Mouse (Mus musculus) liver, embryonic 16.5 days (tissue): ENCODE measurements around the gene Olfr305. TPM values are rescaled to one million over a fixed set of nuclear protein-coding genes. Genes with fewer than 3 reads are reported as not detected.

Experiments
- ATAC-seq: fragments of 200-750 bp; cut with Nextera tagmentation; 2 replicates; pipeline ENCODE4 v1.8.0; 2017; ENCODE audit warnings: low read depth, mild to moderate bottlenecking, moderate number of reproducible peaks, moderate library complexity
- H3K27ac ChIP-seq: fragments of 300-500 bp; sonication (generic); 2 replicates; pipeline ENCODE4 v1.5.1; 2014; ENCODE audit warnings: mild to moderate bottlenecking, low read length
- H3K27me3 ChIP-seq: fragments of 300-500 bp; sonication (generic); 2 replicates; pipeline ENCODE4 v1.6.1; 2014; ENCODE audit warnings: low read depth, low read length, mixed read lengths; ENCODE audit not compliant: control insufficient read depth, insufficient read depth
- H3K36me3 ChIP-seq: fragments of 300-500 bp; sonication (generic); 2 replicates; pipeline ENCODE4 v1.6.1; 2014; ENCODE audit warnings: mild to moderate bottlenecking; ENCODE audit not compliant: control insufficient read depth, insufficient read depth
- H3K4me1 ChIP-seq: fragments of 300-500 bp; sonication (generic); 2 replicates; pipeline ENCODE4 v1.6.1; 2014; ENCODE audit warnings: low read depth, low read length, mixed read lengths; ENCODE audit not compliant: control insufficient read depth
- H3K4me2 ChIP-seq: fragments of 300-500 bp; sonication (generic); 2 replicates; pipeline ENCODE4 v1.6.1; 2014; ENCODE audit warnings: low read depth, low read length, mixed read lengths
- H3K4me3 ChIP-seq: fragments of 300-500 bp; sonication (generic); 2 replicates; pipeline ENCODE4 v1.5.1; 2014; ENCODE audit warnings: low read depth, mild to moderate bottlenecking, low read length
- H3K9ac ChIP-seq: fragments of 300-500 bp; sonication (generic); 2 replicates; pipeline ENCODE4 v1.6.1; 2014; ENCODE audit warnings: low read depth, low read length
- H3K9me3 ChIP-seq: fragments of 300-500 bp; sonication (generic); replicated peaks from 2 replicates; pipeline ENCODE4 v1.6.1; 2016; ENCODE audit warnings: low read length; ENCODE audit not compliant: control insufficient read depth
- WGBS: fragments of 180-500 bp; shearing (Covaris S2); extraction: QIAGEN DNeasy Blood & Tissue Kit; methylation state at CpG from one replicate; pipeline ENCODE4 v1.1.7; 2014; ENCODE audit not compliant: insufficient replicate concordance; 5-methylcytosine and 5-hydroxymethylcytosine counted together
- polyA plus RNA-seq: library from polyadenylated mRNA; unstranded; fragments of >200 nt; fragmentation: Nextera tagmentation; extraction: Ambion mirVana; gene quantifications from 2 replicates; pipeline ENCODE4 v1.2.1, GENCODE M21; 2015

The Olfr305 gene
- polyA plus RNA-seq, 1 experiment from 2014 or later: not detected

DNA sequence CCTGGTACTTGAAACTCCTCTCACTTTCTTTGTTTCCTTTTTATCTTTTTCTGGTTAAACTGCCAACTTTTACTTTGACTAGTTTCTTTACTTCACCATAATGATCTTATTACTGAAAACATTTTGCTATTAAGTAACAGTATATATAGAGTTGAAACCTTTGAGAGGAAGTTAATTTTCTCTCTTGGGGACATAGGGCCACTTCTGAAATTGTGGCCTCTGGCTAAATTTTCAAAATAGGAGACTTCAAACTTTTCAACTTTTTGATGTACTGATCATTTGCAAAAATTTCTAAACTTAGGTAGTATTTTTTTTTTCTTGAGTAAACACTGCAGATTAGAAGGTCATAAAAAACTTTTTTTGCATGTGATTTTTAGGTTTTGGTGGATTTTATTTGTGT is 41.2 kb downstream of the Olfr305 start, which contains the start of gene Olfr308:
Gene Olfr308, minus strand, starts transcription at position 101 of the 400 bp plus-strand sequence.
- no peak within 1 kb of the TSS for H3K9ac ChIP-seq
- no peak within 1 kb of the TSS for H3K4me2 ChIP-seq
- no peak within 1 kb of the TSS for H3K27ac ChIP-seq
- H3K4me3 ChIP-seq: no peak within 1 kb of the TSS
- H3K27me3 ChIP-seq: no peaks in the 10 kb centered on the region
- ATAC-seq: no peak
- H3K4me1 ChIP-seq: no peaks in the 10 kb centered on the region
- H3K36me3 ChIP-seq: no peaks in the 10 kb centered on the region
- no peaks in the 10 kb centered on the region for H3K9me3 ChIP-seq

DNA sequence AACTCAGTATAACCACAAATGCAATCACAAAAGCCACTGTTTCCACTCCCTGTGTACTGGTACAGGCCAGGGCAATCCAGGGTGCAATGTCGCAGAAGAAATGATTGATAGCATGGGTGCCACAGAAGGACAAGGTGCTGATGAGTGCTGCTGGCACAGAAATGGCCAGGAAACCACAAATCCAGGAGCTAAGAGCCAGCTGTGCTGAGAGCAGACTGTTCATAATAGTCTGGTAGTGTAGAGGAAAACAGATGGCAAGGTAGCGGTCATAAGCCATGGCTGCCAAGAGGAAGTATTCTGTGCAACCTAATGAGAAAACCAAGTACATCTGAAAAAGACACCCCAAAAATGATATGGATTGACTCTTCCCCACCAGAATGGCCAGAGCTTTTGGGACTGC is 45.4 kb downstream of the Olfr305 start:
- H3K4me2 ChIP-seq: no peak overlapping the region
- no peaks in the 10 kb centered on the region for H3K36me3 ChIP-seq
- no peaks in the 10 kb centered on the region for H3K9me3 ChIP-seq
- no peak overlapping the region for H3K27ac ChIP-seq
- H3K9ac ChIP-seq: no peak overlapping the region
- ATAC-seq: no peak
- no peaks in the 10 kb centered on the region for H3K4me1 ChIP-seq
- no peaks in the 10 kb centered on the region for H3K27me3 ChIP-seq
- WGBS: 75% methylated on average over 2 of the region's 2 CpGs
- no peak overlapping the region for H3K4me3 ChIP-seq

DNA sequence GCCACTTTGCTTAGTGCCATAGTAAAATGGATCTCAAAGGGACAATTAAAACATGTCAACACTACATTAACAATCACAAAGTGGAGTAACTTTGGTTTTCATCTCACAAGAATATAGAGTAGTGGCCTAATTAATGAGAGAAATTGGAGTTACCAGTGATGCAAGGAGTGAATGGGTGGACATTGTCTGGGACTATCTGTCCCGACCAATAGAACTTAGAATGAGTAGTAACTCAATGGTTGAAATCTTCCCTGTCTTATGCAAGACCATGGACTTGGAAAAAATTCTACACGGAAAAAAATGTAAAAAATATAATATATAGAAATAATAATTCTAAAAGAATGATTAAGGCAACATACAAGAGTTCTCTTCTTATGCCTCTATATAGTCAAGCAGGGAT is 53.1 kb downstream of the Olfr305 start, which contains the start of gene Olfr309:
Gene Olfr309, minus strand, starts transcription at position 101 of the 400 bp plus-strand sequence.
- no peaks in the 10 kb centered on the region for H3K36me3 ChIP-seq
- no peaks in the 10 kb centered on the region for H3K4me1 ChIP-seq
- no peak within 1 kb of the TSS for H3K4me2 ChIP-seq
- H3K4me3 ChIP-seq: no peak within 1 kb of the TSS
- H3K27me3 ChIP-seq: no peaks in the 10 kb centered on the region
- H3K9ac ChIP-seq: no peak within 1 kb of the TSS
- 36% methylated on average over 2 of the region's 2 CpGs for WGBS
- no peak for ATAC-seq
- no peaks in the 10 kb centered on the region for H3K9me3 ChIP-seq
- H3K27ac ChIP-seq: no peak within 1 kb of the TSS

Other genes starting within 250 kb of the Olfr305 start
- gene Vmn2r75, start 195.2 kb downstream of the Olfr305 start, polyA plus RNA-seq: not detected in 2 replicates
- not detected in 2 replicates for gene Vmn2r76, start 120.6 kb downstream of the Olfr305 start, polyA plus RNA-seq
- gene Olfr310, start 89.8 kb downstream of the Olfr305 start, polyA plus RNA-seq: not detected in 2 replicates
- gene Olfr309, start 53.2 kb downstream of the Olfr305 start, polyA plus RNA-seq: not detected in 2 replicates
- not detected in 2 replicates for gene Olfr308, start 41.3 kb downstream of the Olfr305 start, polyA plus RNA-seq
- gene Olfr307, start 29.3 kb downstream of the Olfr305 start, polyA plus RNA-seq: not detected in 2 replicates
- not detected in 2 replicates for gene Olfr304, start 19.7 kb upstream of the Olfr305 start, polyA plus RNA-seq
- gene Olfr303, start 30.9 kb upstream of the Olfr305 start, polyA plus RNA-seq: not detected in 2 replicates
- gene Olfr301, start 36.9 kb upstream of the Olfr305 start, polyA plus RNA-seq: not detected in 2 replicates
- gene Olfr299, start 93.0 kb upstream of the Olfr305 start, polyA plus RNA-seq: not detected in 2 replicates
- not detected in 2 replicates for gene Olfr298, start 125.6 kb upstream of the Olfr305 start, polyA plus RNA-seq
- gene Olfr297, start 153.0 kb upstream of the Olfr305 start, polyA plus RNA-seq: not detected in 2 replicates
- gene Olfr295, start 216.9 kb upstream of the Olfr305 start, polyA plus RNA-seq: not detected in 2 replicates
- not detected in 2 replicates for gene Olfr294, start 249.7 kb upstream of the Olfr305 start, polyA plus RNA-seq